ENCODE assay signal across 27 mouse cellular contexts in the genomic region with DNA sequence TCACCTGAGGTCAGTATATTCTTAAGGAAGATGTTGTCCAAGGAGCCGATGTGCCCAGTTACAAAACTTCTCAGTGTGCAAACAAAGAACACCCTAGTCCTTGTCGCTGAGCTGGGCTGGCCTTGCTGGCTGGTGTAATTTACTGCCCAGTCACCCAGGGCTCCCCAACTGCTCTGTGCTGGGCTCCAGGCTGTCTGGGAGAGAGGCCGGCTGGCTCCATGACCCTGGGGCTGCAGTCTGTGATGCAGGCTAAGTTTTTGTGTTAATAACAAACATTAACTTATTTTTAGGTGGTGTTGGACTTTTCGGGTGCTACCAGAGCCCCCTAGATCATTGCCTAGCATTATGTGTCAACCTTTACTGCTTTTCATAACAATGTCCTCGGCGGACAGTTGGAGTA. TPM values are rescaled to one million over a fixed set of nuclear protein-coding genes. Genes with fewer than 3 reads are reported as not detected.
A peak's percentile ranks its signal among the peaks of the same experiment; 100 is the strongest.
DNase-seq lines count a peak whose midpoint lies in the region; ATAC-seq lines count a peak whose summit lies in the region.
"Had no signal": no experiment of that assay in that cellular context is flagged by ENCODE, and none has a peak within 500 bp of the region (broad histone marks: within the 10 kb centered on the region; RNA-seq: fewer than 3 reads in every experiment).

No protein-coding gene starts in this region.

- H3K9ac ChIP-seq in forebrain, embryonic 11.5 days (ENCODE audit: low read length), result no peak overlapping the region
- H3K9ac ChIP-seq: embryonic facial prominence, embryonic 13.5 days; forebrain, embryonic 12.5 days; hindbrain, embryonic 15.5 days; limb, embryonic 13.5 days; lung, embryonic 15.5 days had no signal

- intact Hi-C loops in left cerebral cortex, postnatal 36 days (cut with DNase I), result no loop called here

- DNase-seq in embryo, embryonic 11 days, result peak; percentile 14
- DNase-seq in embryo, embryonic 10.5 days (ENCODE audit: low spot score), result no peak
- DNase-seq in urinary bladder, postnatal 14 days (ENCODE audit: low spot score), result peak; percentile 12
- DNase-seq in urinary bladder, adult 2 months (ENCODE audit: low spot score), result no peak
- peak; percentile 53 for DNase-seq in kidney, postnatal 10 days
- no peak for DNase-seq in left cerebral cortex, postnatal 36 days (ENCODE audit: low spot score in 2 of 2)
- DNase-seq in layer of hippocampus, postnatal 10 days (ENCODE audit: low spot score in 2 of 2), result no peak
- no peak for DNase-seq in forebrain, embryonic 11.5 days (ENCODE audit: low spot score)
- DNase-seq: cerebellum, adult 8-10 months; cerebellum, postnatal 36 days; gastrocnemius, postnatal 14 days; heart, postnatal 14 days; thymus, adult 2 months; thymus, postnatal 36 days had no signal

- 88% methylated on average over 6 of the region's 6 CpGs for WGBS in forebrain, embryonic 11.5 days

- no peak overlapping the region for H3K4me3 ChIP-seq in forebrain, embryonic 11.5 days (ENCODE audit: low read depth, low read length)
- H3K4me3 ChIP-seq: embryonic facial prominence, embryonic 13.5 days; forebrain, embryonic 12.5 days; hindbrain, embryonic 10.5 days; hindbrain, embryonic 15.5 days; limb, embryonic 13.5 days; lung, embryonic 15.5 days; midbrain, embryonic 10.5 days had no signal

- no peaks in the 10 kb centered on the region for H3K36me3 ChIP-seq in forebrain, embryonic 11.5 days (ENCODE audit: control insufficient read depth, insufficient read depth, low read length)
- H3K36me3 ChIP-seq: embryonic facial prominence, embryonic 13.5 days; forebrain, embryonic 12.5 days; hindbrain, embryonic 10.5 days; hindbrain, embryonic 15.5 days; limb, embryonic 13.5 days; lung, embryonic 15.5 days; midbrain, embryonic 10.5 days had no signal

- H3K9me3 ChIP-seq in forebrain, embryonic 11.5 days (ENCODE audit: control insufficient read depth, low read length), result no peaks in the 10 kb centered on the region
- H3K9me3 ChIP-seq: embryonic facial prominence, embryonic 13.5 days; forebrain, embryonic 12.5 days; hindbrain, embryonic 10.5 days; hindbrain, embryonic 15.5 days; limb, embryonic 13.5 days; lung, embryonic 15.5 days; midbrain, embryonic 10.5 days had no signal

- H3K4me1 ChIP-seq in forebrain, embryonic 11.5 days (replicated peaks; ENCODE audit: control insufficient read depth, insufficient read depth, low read length), result no peaks in the 10 kb centered on the region
- H3K4me1 ChIP-seq: forebrain, embryonic 12.5 days; hindbrain, embryonic 15.5 days; limb, embryonic 13.5 days; lung, embryonic 15.5 days had no signal

- H3K4me2 ChIP-seq in forebrain, embryonic 11.5 days (ENCODE audit: low read depth, low read length, severe bottlenecking), result no peak overlapping the region
- H3K4me2 ChIP-seq: embryonic facial prominence, embryonic 13.5 days; forebrain, embryonic 12.5 days; hindbrain, embryonic 15.5 days; limb, embryonic 13.5 days; liver, embryonic 11.5 days; lung, embryonic 15.5 days had no signal

- no peaks in the 10 kb centered on the region for H3K27me3 ChIP-seq in forebrain, embryonic 11.5 days (ENCODE audit: control insufficient read depth, insufficient read depth, low read length)
- H3K27me3 ChIP-seq: CH12.LX; embryonic facial prominence, embryonic 13.5 days; hindbrain, embryonic 15.5 days; limb, embryonic 13.5 days had no signal

- no peak for ATAC-seq in forebrain, embryonic 11.5 days (replicated peaks; ENCODE audit: low FRiP score)
- ATAC-seq: activated CD4-positive, CD25-positive, alpha-beta regulatory T cell, adult 4 months; inflammation-experienced regulatory T-cells, adult 6 months; midbrain, embryonic 16.5 days had no signal

- no peak overlapping the region for H3K27ac ChIP-seq in forebrain, embryonic 11.5 days (ENCODE audit: low read depth, low read length)
- H3K27ac ChIP-seq: embryonic facial prominence, embryonic 13.5 days; forebrain, embryonic 12.5 days; hindbrain, embryonic 10.5 days; hindbrain, embryonic 15.5 days; limb, embryonic 13.5 days; lung, embryonic 15.5 days; midbrain, embryonic 10.5 days had no signal

RNA-seq across cellular contexts. Expression of gene Kit, which starts 15.4 kb away (rescaled TPM):
- 13.1 and 16.5 TPM in 2 replicates for polyA plus RNA-seq in urinary bladder, adult 2 months (2012; rRNA removed)
- total RNA-seq in left cerebral cortex, postnatal 36 days (2021), result 10 to 100 TPM; 28.3 to 29.7 TPM
- total RNA-seq in layer of hippocampus, postnatal 10 days (2021), result 10 to 100 TPM; 84.4 to 91.7 TPM
- polyA plus RNA-seq in forebrain, embryonic 11.5 days (2014; fragmentation: Nextera tagmentation; extraction: Ambion mirVana), result 20.9 and 22.9 TPM in 2 replicates
- polyA plus RNA-seq: C2C12 had no signal

Comparison
In these comparisons a context has a peak if more than half of its experiments do, and no peak if none do; other contexts are left out.
1. DNase-seq: peak in embryo, embryonic 11 days (single experiment), urinary bladder, postnatal 14 days (single experiment) and kidney, postnatal 10 days (single experiment); none in embryo, embryonic 10.5 days (single experiment), urinary bladder, adult 2 months (single experiment), left cerebral cortex, postnatal 36 days (0 of 2), layer of hippocampus, postnatal 10 days (0 of 2) and forebrain, embryonic 11.5 days (single experiment).